Mouse (Mus musculus): ENCODE data around the gene Anapc15-ps.

DNA sequence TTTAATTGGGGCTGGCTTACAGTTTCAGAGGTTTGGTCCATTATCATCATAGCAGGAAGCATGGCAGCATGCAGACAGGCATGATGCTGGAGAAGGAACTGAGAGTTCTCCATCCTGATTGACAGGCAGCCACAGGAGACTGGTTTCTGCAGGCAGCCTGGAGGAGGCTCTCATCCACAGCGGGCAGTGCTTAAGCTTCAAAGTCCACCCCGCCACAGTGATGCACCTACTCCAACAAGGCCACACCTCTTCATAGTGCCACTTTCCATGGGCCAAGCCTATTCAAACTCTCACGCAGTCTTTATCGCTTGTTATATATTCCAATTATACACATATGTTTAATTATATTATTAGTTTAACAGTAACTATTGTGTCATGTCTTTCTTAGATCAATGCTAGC, 18.1 kb upstream of the Anapc15-ps start:
- TF ChIP-seq POLR2A (IDR thresholded peaks at IDR 0.05; ENCODE audit: insufficient read depth, low read depth, low read length) (no peak), CTCF (IDR thresholded peaks at IDR 0.05; ENCODE audit: insufficient read depth, low read depth, low read length) (no peak)
